Mouse (Mus musculus) intestine, postnatal 0 days (tissue): ENCODE results near the gene St13. TPM values are rescaled to one million over a fixed set of nuclear protein-coding genes. Genes with fewer than 3 reads are reported as not detected.
A peak's percentile ranks its signal among the peaks of the same experiment; 100 is the strongest.

Source experiments
- ATAC-seq: fragments of 200-750 bp; cut with Nextera tagmentation; 2 replicates; pipeline ENCODE4 v1.8.0; 2017; ENCODE audit warnings: mild to moderate bottlenecking, moderate TSS enrichment, moderate library complexity
- H3K27ac ChIP-seq: fragments of 300-500 bp; sonication (generic); 2 replicates; pipeline ENCODE4 v1.5.1; 2014; ENCODE audit warnings: mild to moderate bottlenecking, low read depth, low read length, moderate library complexity
- H3K27me3 ChIP-seq: fragments of 300-500 bp; sonication (generic); replicated peaks from 2 replicates; pipeline ENCODE4 v1.6.1; 2014; ENCODE audit warnings: low read length, mixed read lengths; ENCODE audit not compliant: control insufficient read depth, insufficient read depth
- H3K36me3 ChIP-seq: fragments of 300-500 bp; sonication (generic); 2 replicates; pipeline ENCODE4 v1.6.1; 2014; ENCODE audit warnings: mild to moderate bottlenecking, moderate library complexity; ENCODE audit not compliant: control insufficient read depth, insufficient read depth
- H3K4me1 ChIP-seq: fragments of 300-500 bp; sonication (generic); replicated peaks from 2 replicates; pipeline ENCODE4 v1.6.1; 2014; ENCODE audit warnings: antibody characterized with exemption, low read length, mixed read lengths; ENCODE audit not compliant: control insufficient read depth, insufficient read depth
- H3K4me2 ChIP-seq: fragments of 300-500 bp; sonication (generic); replicated peaks from 2 replicates; pipeline ENCODE4 v1.6.1; 2014; ENCODE audit warnings: low read depth, mild to moderate bottlenecking, moderate library complexity
- H3K4me3 ChIP-seq: fragments of 300-500 bp; sonication (generic); 2 replicates; pipeline ENCODE4 v1.5.1; 2014; ENCODE audit warnings: low read depth, low read length
- H3K9ac ChIP-seq: fragments of 300-500 bp; sonication (generic); 2 replicates; pipeline ENCODE4 v1.6.1; 2014; ENCODE audit warnings: mild to moderate bottlenecking, low read depth, low read length
- H3K9me3 ChIP-seq: fragments of 300-500 bp; sonication (generic); 2 replicates; pipeline ENCODE4 v1.6.1; 2016; ENCODE audit warnings: mixed run types; ENCODE audit not compliant: control insufficient read depth
- CTCF ChIP-seq: sonication (generic); IDR thresholded peaks from 2 replicates; pipeline ENCODE4 v1.5.1; 2016; ENCODE audit warnings: low read depth, mild to moderate bottlenecking, control low read depth, antibody characterized with exemption, moderate library complexity
- WGBS: fragments of 180-500 bp; shearing (Covaris S2); extraction: QIAGEN DNeasy Blood & Tissue Kit; methylation state at CpG from one replicate; pipeline ENCODE4 v1.1.7; 2014; 5-methylcytosine and 5-hydroxymethylcytosine counted together
- polyA plus RNA-seq: library from polyadenylated mRNA; unstranded; fragments of >200 nt; fragmentation: Nextera tagmentation; extraction: Ambion mirVana; gene quantifications from 2 replicates; pipeline ENCODE4 v1.2.1, GENCODE M21; 2015

Gene St13
- polyA plus RNA-seq, 1 experiment from 2014 or later, result 66.9 TPM

DNA sequence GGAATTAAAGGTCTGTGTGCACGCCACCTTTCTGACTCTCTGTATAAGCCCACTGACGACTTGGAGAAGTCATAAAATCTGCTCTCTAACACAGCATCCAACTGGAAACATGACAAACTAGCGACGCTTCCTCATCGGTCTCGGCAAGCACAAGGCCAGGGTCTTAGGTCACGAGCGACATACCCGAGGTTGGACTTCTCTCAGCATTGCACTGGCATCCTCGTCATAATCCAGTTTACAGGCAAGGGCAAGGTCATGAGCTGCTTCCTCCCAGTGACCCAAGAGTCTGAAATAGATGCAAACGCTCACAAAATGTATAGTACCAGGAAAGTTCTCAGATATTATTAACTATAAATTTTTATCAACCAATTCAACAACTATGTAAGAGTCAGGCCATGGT lies 25.3 kb downstream of the St13 start:
- ATAC-seq, result no peak
- H3K27me3 ChIP-seq, result no peaks in the 10 kb centered on the region
- no peak overlapping the region for H3K27ac ChIP-seq
- H3K9ac ChIP-seq, result no peak overlapping the region
- no peaks in the 10 kb centered on the region for H3K9me3 ChIP-seq
- no peak for TF ChIP-seq CTCF
- WGBS, result 90% methylated on average over 11 of the region's 11 CpGs
- H3K36me3 ChIP-seq, result peaks cover 60% of the 10 kb centered on the region
- H3K4me1 ChIP-seq, result no peaks in the 10 kb centered on the region
- H3K4me3 ChIP-seq, result no peak overlapping the region
- no peak overlapping the region for H3K4me2 ChIP-seq

GRCm38 (mm10) chr15:81370356-81370755 lies 29.5 kb downstream of the St13 start:
- Histone ChIP-seq H3K27ac (no peak overlapping the region), H3K36me3 (peaks cover 59% of the 10 kb centered on the region), H3K4me2 (no peak overlapping the region), H3K9me3 (no peaks in the 10 kb centered on the region), H3K27me3 (no peaks in the 10 kb centered on the region), H3K9ac (no peak overlapping the region), H3K4me3 (no peak overlapping the region), H3K4me1 (no peaks in the 10 kb centered on the region)
- WGBS, result 93% methylated on average over 1 of the region's 1 CpGs
- no peak for ATAC-seq
- no peak for TF ChIP-seq CTCF

- TF ChIP-seq CTCF, result no peak
- H3K36me3 ChIP-seq, result peaks cover 57% of the 10 kb centered on the region
Observed at GRCm38 (mm10) chr15:81368601-81369000, 31.3 kb downstream of the St13 start.

DNA sequence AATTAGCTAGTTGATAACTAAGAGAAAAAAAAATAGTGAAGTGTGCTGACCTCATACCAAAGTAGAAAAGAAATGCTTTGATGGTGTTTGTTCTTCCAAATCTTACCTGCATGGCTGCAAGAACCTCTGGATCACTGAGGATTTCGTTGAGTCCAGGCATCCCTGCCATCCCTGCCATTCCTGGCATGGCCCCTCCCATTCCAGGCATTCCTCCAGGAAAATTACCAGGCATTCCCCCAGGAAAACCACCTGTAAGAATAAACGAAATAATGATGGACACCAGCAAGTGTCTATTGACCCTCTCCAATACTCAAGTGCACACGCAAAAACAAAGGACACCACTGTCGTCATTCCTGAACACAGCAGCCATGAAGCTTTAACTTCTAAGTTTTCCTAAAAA lies 33.6 kb downstream of the St13 start:
- ATAC-seq, result no peak
- no peak overlapping the region for H3K4me3 ChIP-seq
- H3K27me3 ChIP-seq, result no peaks in the 10 kb centered on the region
- no peaks in the 10 kb centered on the region for H3K9me3 ChIP-seq
- TF ChIP-seq CTCF, result no peak
- no peak overlapping the region for H3K9ac ChIP-seq
- no peak overlapping the region for H3K4me2 ChIP-seq
- H3K36me3 ChIP-seq, result peaks cover 43% of the 10 kb centered on the region
- no peak overlapping the region for H3K27ac ChIP-seq
- H3K4me1 ChIP-seq, result no peaks in the 10 kb centered on the region; the same call in 1 of the 2 replicates
- WGBS, result 81% methylated on average over 4 of the region's 4 CpGs

More at GRCm38 (mm10) chr15:81368601-81369000, 31.3 kb downstream of the St13 start:
- WGBS, result 44% methylated on average over 1 of the region's 1 CpGs
- Histone ChIP-seq H3K4me2 (no peak overlapping the region), H3K27ac (no peak overlapping the region), H3K4me3 (no peak overlapping the region), H3K27me3 (no peaks in the 10 kb centered on the region), H3K9me3 (no peaks in the 10 kb centered on the region), H3K9ac (no peak overlapping the region), H3K4me1 (no peaks in the 10 kb centered on the region; the same call in 1 of the 2 replicates)
- ATAC-seq, result no peak

DNA sequence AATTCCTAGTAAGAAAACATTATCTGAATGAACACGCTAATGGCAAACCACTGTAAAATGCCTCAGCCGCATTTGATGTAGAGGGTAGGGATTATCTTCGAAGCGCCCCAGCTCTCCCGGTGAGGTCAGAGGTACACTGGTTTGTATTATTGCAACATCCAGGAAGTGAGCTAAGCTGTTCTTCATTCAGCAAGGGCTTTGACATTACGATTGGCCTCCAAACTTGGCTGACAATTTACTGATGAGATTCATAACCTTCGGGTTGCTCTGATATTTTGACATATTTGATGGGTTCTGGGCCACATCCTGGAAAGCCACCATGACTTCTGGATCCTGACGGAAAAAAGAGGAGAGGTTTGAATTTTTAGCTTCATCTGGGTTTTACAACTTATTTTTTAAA lies 34.6 kb downstream of the St13 start:
- peaks cover 33% of the 10 kb centered on the region for H3K36me3 ChIP-seq
- no peak overlapping the region for H3K27ac ChIP-seq
- peak; percentile 52; the same call in 1 of the 2 replicates for ATAC-seq
- H3K27me3 ChIP-seq, result no peaks in the 10 kb centered on the region
- H3K9me3 ChIP-seq, result no peaks in the 10 kb centered on the region
- 51% methylated on average over 8 of the region's 8 CpGs for WGBS
- no peak overlapping the region for H3K4me3 ChIP-seq
- no peaks in the 10 kb centered on the region; the same call in 1 of the 2 replicates for H3K4me1 ChIP-seq
- TF ChIP-seq CTCF, result no peak
- no peak overlapping the region for H3K4me2 ChIP-seq
- H3K9ac ChIP-seq, result no peak overlapping the region

GRCm38 (mm10) chr15:81364271-81364670 lies 35.6 kb downstream of the St13 start:
- Histone ChIP-seq H3K27ac (no peak overlapping the region), H3K27me3 (no peaks in the 10 kb centered on the region), H3K4me3 (no peak overlapping the region), H3K4me2 (no peak overlapping the region), H3K36me3 (peaks cover 25% of the 10 kb centered on the region), H3K9me3 (no peaks in the 10 kb centered on the region), H3K9ac (no peak overlapping the region), H3K4me1 (no peaks in the 10 kb centered on the region; the same call in 1 of the 2 replicates)
- no peak for TF ChIP-seq CTCF
- ATAC-seq, result no peak
- WGBS, result 75% methylated on average over 1 of the region's 1 CpGs

GRCm38 (mm10) chr15:81362501-81362900 lies 37.4 kb downstream of the St13 start:
- no peak overlapping the region for H3K4me3 ChIP-seq
- peaks cover 25% of the 10 kb centered on the region for H3K36me3 ChIP-seq
- peaks cover 3% of the 10 kb centered on the region; the same call in 1 of the 2 replicates for H3K27me3 ChIP-seq
- H3K4me1 ChIP-seq, result no peaks in the 10 kb centered on the region; the same call in 1 of the 2 replicates
- 76% methylated on average over 1 of the region's 1 CpGs for whole genome bisulfite sequencing
- no peak overlapping the region for H3K27ac ChIP-seq
- no peak overlapping the region for H3K9ac ChIP-seq
- TF ChIP-seq CTCF, result no peak
- no peak for ATAC-seq
- no peaks in the 10 kb centered on the region for H3K9me3 ChIP-seq
- no peak overlapping the region for H3K4me2 ChIP-seq
